Mouse (Mus musculus): ENCODE results near the gene Ift172. TPM values are rescaled to one million over a fixed set of nuclear protein-coding genes. Genes with fewer than 3 reads are reported as not detected.
"Not testable (repeated sequence)": the region's sequence is repeated elsewhere in the genome, so short reads cannot be mapped to it uniquely, and the experiment has no call there.

Ift172 gene
- polyA plus RNA-seq, 1 experiment from 2014 or later: 24.2 TPM

GRCm38 (mm10) chr5:31220448-31221303, 70.2 kb downstream of the Ift172 start, which contains the start of gene Ppm1g:
TSS of gene Ppm1g (minus strand) at chr5:31220687.
- H3K4me2 ChIP-seq (replicated peaks; ENCODE audit: low read depth, low read length): peak within 1 kb of the TSS; percentile 96
- peak; percentile 98 for ATAC-seq
- WGBS: under 1% methylated on average over 68 of the region's 70 CpGs
- H3K27ac ChIP-seq (ENCODE audit: low read length): peak within 1 kb of the TSS; percentile 86
- H3K9ac ChIP-seq (replicated peaks; ENCODE audit: low read depth): peak within 1 kb of the TSS; percentile 74
- TF ChIP-seq EP300 (IDR thresholded peaks at IDR 0.05): no peak
- peak; percentile 21 for TF ChIP-seq CTCF (IDR thresholded peaks at IDR 0.05)
- H3K27me3 ChIP-seq (replicated peaks; ENCODE audit: insufficient read depth, low read length): no peaks in the 10 kb centered on the region
- DNase-seq (ENCODE audit: low spot score): peak; percentile 98
- H3K4me3 ChIP-seq (ENCODE audit: low read depth, low read length): peak within 1 kb of the TSS; percentile 76
- no peaks in the 10 kb centered on the region for H3K36me3 ChIP-seq (ENCODE audit: insufficient read depth, low read length)
- H3K9me3 ChIP-seq (ENCODE audit: low read length): no peaks in the 10 kb centered on the region
- no peaks in the 10 kb centered on the region; the same call in 1 of the 2 replicates for H3K4me1 ChIP-seq (ENCODE audit: insufficient read depth, low read depth, low read length)

DNA sequence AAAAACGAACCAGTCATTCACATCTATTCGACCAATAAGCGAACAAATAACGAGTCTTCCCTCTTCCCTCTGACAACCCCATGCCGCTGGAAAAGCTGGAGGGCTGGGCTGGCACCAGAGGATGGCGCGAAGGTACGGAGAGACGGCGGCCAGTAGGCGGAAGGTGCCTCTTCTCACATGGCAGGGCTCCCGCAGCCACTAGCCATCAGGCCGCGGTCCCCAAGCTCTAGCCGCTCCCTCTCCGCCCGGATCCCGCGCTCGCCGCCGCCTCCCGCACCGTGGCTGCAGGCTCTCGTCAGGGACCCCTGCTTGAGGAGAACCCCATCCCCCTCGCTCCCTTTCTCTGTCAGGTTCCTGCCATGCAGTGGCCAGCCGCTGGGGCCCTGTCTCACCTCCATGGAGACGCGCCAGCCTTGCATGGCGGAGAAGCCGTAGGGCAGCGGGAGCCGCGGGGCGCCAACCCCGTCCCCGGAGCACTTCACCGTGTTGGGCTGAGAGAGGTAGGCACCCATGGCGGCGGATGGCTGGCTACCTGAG, 70.9 kb downstream of the Ift172 start:
- H3K27ac ChIP-seq (ENCODE audit: low read length): peak overlapping the region; percentile 86
- no peaks in the 10 kb centered on the region for H3K27me3 ChIP-seq (replicated peaks; ENCODE audit: insufficient read depth, low read length)
- peak overlapping the region; percentile 76 for H3K4me3 ChIP-seq (ENCODE audit: low read depth, low read length)
- H3K4me2 ChIP-seq (replicated peaks; ENCODE audit: low read depth, low read length): peak overlapping the region; percentile 96
- WGBS: 0% methylated on average over 39 of the region's 40 CpGs
- DNase-seq (ENCODE audit: low spot score) (peak; percentile 63), ATAC-seq (peak; percentile 45)
- H3K4me1 ChIP-seq (ENCODE audit: insufficient read depth, low read depth, low read length): no peaks in the 10 kb centered on the region; the same call in 1 of the 2 replicates
- H3K9me3 ChIP-seq (ENCODE audit: low read length): no peaks in the 10 kb centered on the region
- TF ChIP-seq CTCF (IDR thresholded peaks at IDR 0.05) (peak; percentile 33), EP300 (IDR thresholded peaks at IDR 0.05) (no peak)
- H3K36me3 ChIP-seq (ENCODE audit: insufficient read depth, low read length): no peaks in the 10 kb centered on the region
- peak overlapping the region; percentile 61 for H3K9ac ChIP-seq (replicated peaks; ENCODE audit: low read depth)

DNA sequence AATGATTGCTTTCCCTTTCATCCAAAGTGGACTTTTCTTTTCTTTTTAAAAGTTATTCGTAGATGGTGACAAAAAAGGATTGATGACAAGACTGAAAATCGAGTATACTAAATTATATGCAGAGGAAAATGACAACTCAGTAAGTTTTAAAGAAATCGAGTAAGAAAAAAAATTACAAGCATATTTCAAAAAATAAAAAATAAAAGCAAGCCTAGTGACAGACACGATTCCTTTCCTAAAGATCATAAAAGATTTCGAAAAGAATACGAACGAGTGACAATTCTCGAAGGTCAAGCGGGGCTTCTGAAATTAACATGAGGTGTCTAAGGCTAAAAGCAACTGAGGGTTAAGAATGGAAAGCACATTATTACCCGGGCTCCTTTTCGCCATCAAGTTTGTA, 71.4 kb downstream of the Ift172 start:
- Histone ChIP-seq H3K4me2 (replicated peaks; ENCODE audit: low read depth, low read length) (peak overlapping the region; percentile 96), H3K36me3 (ENCODE audit: insufficient read depth, low read length) (no peaks in the 10 kb centered on the region)
- under 1% methylated on average over 11 of the region's 11 CpGs for WGBS

GRCm38 (mm10) chr5:31219070-31219469, 71.8 kb downstream of the Ift172 start:
- ATAC-seq: no peak
- WGBS: 2% methylated on average over 2 of the region's 2 CpGs
- TF ChIP-seq CTCF (IDR thresholded peaks at IDR 0.05) (peak; percentile 56), EP300 (IDR thresholded peaks at IDR 0.05) (no peak)
- no peaks in the 10 kb centered on the region for H3K27me3 ChIP-seq (replicated peaks; ENCODE audit: insufficient read depth, low read length)
- no peak overlapping the region for H3K9ac ChIP-seq (replicated peaks; ENCODE audit: low read depth)
- H3K4me2 ChIP-seq (replicated peaks; ENCODE audit: low read depth, low read length): peak overlapping the region; percentile 96
- H3K9me3 ChIP-seq (ENCODE audit: low read length): no peaks in the 10 kb centered on the region
- DNase-seq (ENCODE audit: low spot score): peak; percentile 66
- 0 out of 2 replicates have a peak overlapping the region, but pooled peaks have one; percentile 2 for H3K27ac ChIP-seq (ENCODE audit: low read length)
- peak overlapping the region; percentile 76 for H3K4me3 ChIP-seq (ENCODE audit: low read depth, low read length)
- no peaks in the 10 kb centered on the region for H3K36me3 ChIP-seq (ENCODE audit: insufficient read depth, low read length)
- no peaks in the 10 kb centered on the region; the same call in 1 of the 2 replicates for H3K4me1 ChIP-seq (ENCODE audit: insufficient read depth, low read depth, low read length)

More for the DNA sequence above, 71.4 kb downstream of the Ift172 start:
- Histone ChIP-seq H3K9ac (replicated peaks; ENCODE audit: low read depth) (peak overlapping the region; percentile 61; the same call in 1 of the 2 replicates), H3K27ac (ENCODE audit: low read length) (peak overlapping the region; percentile 86), H3K4me1 (ENCODE audit: insufficient read depth, low read depth, low read length) (no peaks in the 10 kb centered on the region; the same call in 1 of the 2 replicates), H3K9me3 (ENCODE audit: low read length) (no peaks in the 10 kb centered on the region), H3K27me3 (replicated peaks; ENCODE audit: insufficient read depth, low read length) (no peaks in the 10 kb centered on the region), H3K4me3 (ENCODE audit: low read depth, low read length) (peak overlapping the region; percentile 76)
- ATAC-seq: no peak
- no peak for DNase-seq (ENCODE audit: low spot score)
- TF ChIP-seq EP300 (IDR thresholded peaks at IDR 0.05): no peak
- TF ChIP-seq CTCF (IDR thresholded peaks at IDR 0.05): no peak

DNA sequence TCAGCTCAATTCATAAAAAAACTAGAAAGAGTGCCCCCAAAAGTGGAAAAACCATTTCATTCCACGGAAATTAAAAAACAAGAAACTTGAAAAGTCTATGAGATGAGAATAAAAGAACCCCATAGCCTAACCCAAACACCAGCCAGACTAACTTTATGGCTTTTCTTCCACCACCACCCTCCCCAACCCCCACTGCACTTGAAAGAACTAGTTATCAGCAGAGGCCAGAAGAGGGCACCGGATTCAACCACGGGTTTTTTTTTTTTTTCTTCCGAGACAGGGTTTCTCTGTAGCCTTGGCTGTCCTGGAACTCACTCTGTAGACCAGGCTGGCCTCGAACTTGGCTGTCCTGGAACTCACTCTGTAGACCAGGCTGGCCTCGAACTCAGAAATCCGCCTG, 72.6 kb downstream of the Ift172 start:
- no peak overlapping the region for H3K4me2 ChIP-seq (replicated peaks; ENCODE audit: low read depth, low read length)
- 26% methylated on average over 5 of the region's 7 CpGs for WGBS
- no peak overlapping the region for H3K9ac ChIP-seq (replicated peaks; ENCODE audit: low read depth)
- no peaks in the 10 kb centered on the region for H3K27me3 ChIP-seq (replicated peaks; ENCODE audit: insufficient read depth, low read length)
- no peaks in the 10 kb centered on the region for H3K9me3 ChIP-seq (ENCODE audit: low read length)
- DNase-seq (ENCODE audit: low spot score): no peak
- TF ChIP-seq EP300 (IDR thresholded peaks at IDR 0.05): no peak
- peak; percentile 17 for TF ChIP-seq CTCF (IDR thresholded peaks at IDR 0.05)
- no peaks in the 10 kb centered on the region for H3K36me3 ChIP-seq (ENCODE audit: insufficient read depth, low read length)
- H3K4me3 ChIP-seq (ENCODE audit: low read depth, low read length): no peak overlapping the region
- ATAC-seq: no peak
- H3K4me1 ChIP-seq (ENCODE audit: insufficient read depth, low read depth, low read length): no peaks in the 10 kb centered on the region; the same call in 1 of the 2 replicates
- H3K27ac ChIP-seq (ENCODE audit: low read length): peak overlapping the region; percentile 26; the same call in 1 of the 2 replicates

DNA sequence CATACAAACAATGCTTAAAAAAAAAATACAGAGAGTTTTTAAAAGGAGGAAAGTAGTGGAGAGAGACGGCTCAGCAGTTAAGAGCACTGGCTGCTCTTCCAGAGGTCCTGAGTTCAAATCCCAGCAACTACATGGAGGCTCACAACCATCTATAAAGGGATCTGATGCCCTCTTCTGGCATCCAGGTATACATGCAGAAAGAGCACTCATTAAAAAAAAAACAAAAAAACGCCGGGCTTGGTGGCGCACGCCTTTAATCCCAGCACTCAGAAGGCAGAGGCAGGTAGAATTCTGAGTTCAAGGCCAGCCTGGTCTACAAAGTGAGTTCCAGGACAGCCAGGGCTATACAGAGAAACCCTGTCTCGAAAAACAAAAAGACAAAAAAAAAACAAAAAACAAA, 74.4 kb downstream of the Ift172 start:
- H3K27ac ChIP-seq (ENCODE audit: low read length); DNase-seq (ENCODE audit: low spot score); H3K36me3 ChIP-seq (ENCODE audit: insufficient read depth, low read length); H3K4me1 ChIP-seq (ENCODE audit: insufficient read depth, low read depth, low read length); H3K4me2 ChIP-seq (replicated peaks; ENCODE audit: low read depth, low read length); ATAC-seq; H3K27me3 ChIP-seq (replicated peaks; ENCODE audit: insufficient read depth, low read length); H3K9ac ChIP-seq (replicated peaks; ENCODE audit: low read depth); H3K9me3 ChIP-seq (ENCODE audit: low read length); H3K4me3 ChIP-seq (ENCODE audit: low read depth, low read length): not testable (repeated sequence)
- 85% methylated on average over 6 of the region's 6 CpGs for WGBS

Measured in lung, postnatal 0 days (tissue).